Mouse (Mus musculus) adrenal gland, postnatal 10 days (tissue): ENCODE measurements around the gene Glrb. TPM values are rescaled to one million over a fixed set of nuclear protein-coding genes. Genes with fewer than 3 reads are reported as not detected.
A peak's percentile ranks its signal among the peaks of the same experiment; 100 is the strongest.

Experiments used
- DNase-seq: peaks from one replicate; pipeline ENCODE4 v3.0.0; 2021; ENCODE audit warnings: mixed read lengths
- total RNA-seq, 2 experiments: library from RNA; stranded (reverse); gene quantifications; 2 replicates each; pipeline ENCODE4 v1.2.3; 2021

Glrb gene
- total RNA-seq, 2 experiments from 2014 or later: 7.9 to 9.9 TPM

GRCm38 (mm10) chr3:80837583-80837982 is 75.9 kb downstream of the Glrb start:
- DNase-seq: no peak

DNA sequence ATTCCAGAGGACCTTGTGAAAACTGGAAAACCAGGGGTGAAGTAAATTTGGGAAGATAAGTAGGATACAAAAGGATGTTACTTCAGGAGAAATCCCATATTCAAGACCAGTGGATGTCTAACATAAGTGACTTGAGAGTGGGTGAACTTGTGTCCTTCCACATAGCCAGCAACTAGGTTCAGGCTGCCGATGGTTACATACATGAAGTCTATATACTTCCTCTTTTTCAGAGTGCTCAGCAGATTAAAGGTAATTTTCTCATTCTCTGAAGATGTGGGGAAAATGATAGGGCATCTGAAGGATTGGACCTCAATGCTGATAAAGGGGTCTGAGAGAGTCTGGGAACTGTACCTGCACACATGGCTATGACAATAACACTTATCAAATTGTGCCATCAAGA is 89.5 kb downstream of the Glrb start:
- DNase-seq: no peak

- no peak for DNase-seq
Measured at GRCm38 (mm10) chr3:80818619-80819018, 94.8 kb downstream of the Glrb start.

- DNase-seq: no peak
Measured at GRCm38 (mm10) chr3:80813734-80814133, 99.7 kb downstream of the Glrb start.

GRCm38 (mm10) chr3:80812237-80812636 is 101.2 kb downstream of the Glrb start:
- DNase-seq: no peak

DNA sequence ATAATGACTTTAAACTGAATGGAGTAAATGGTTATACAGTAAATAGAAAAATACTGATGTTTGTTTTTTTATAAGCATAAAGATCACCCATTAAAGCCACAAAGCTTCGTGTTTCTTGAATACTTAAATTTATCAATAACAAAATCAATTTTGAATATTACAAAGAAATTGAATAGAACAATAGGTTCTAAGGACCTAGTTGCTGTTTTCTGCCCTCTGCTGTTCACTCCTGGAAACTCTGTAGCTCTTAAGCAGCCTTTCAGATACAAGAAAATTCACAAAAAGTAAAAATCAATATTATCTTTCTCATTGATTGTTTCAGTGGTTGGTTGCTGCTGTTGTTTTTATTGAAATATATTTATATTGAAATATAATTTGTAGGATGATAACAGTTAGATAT is 108.1 kb downstream of the Glrb start:
- peak; percentile 5 for DNase-seq

GRCm38 (mm10) chr3:80803811-80804210 is 109.6 kb downstream of the Glrb start:
- no peak for DNase-seq

DNA sequence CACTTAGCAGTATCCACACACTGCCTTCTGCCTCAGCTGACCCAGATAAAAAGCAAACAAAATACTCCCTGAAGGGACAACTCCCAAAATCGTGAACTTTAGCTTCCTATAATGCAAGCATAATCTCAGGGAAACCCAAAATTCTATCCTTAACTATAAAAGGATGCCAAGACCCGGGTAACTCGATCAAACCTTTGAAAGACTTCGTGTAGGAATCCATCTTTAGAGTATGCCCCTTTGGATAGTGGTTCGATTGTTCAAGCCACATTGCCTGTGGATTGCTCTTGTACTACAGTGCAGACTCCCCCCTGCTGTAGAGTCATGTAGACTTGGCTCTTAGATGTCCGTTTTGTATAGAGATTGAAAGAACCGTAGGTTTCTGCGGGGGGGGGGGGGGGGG is 110.2 kb downstream of the Glrb start:
- no peak for DNase-seq

DNA sequence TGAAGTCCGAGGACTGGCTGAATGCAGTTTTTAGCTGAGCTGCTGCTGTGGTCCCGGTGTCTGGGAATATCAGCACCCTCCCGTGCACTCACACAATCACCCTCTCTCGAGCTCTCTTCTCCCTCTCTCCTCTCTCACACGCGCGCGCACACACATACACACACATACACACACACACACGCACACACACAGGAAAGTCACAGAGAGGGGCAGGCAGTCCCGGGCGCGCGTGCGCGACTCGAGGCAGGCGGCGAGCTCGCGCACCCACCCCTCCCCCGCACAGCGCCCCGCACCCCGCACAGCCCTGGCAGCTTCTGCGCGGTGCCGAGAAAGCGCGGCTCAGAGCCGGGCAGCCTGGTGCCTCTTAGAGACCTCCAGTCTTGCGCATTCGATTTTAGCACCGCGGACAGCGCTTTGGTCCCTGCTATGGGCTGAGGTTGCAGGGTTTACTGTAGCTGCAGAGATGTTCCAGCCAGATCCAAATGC is 110.8 kb downstream of the Glrb start, which contains the start of gene Gria2:
TSS of gene Gria2 (minus strand) at position 240 of the 486 bp plus-strand sequence.
- DNase-seq: peak; percentile 88

DNA sequence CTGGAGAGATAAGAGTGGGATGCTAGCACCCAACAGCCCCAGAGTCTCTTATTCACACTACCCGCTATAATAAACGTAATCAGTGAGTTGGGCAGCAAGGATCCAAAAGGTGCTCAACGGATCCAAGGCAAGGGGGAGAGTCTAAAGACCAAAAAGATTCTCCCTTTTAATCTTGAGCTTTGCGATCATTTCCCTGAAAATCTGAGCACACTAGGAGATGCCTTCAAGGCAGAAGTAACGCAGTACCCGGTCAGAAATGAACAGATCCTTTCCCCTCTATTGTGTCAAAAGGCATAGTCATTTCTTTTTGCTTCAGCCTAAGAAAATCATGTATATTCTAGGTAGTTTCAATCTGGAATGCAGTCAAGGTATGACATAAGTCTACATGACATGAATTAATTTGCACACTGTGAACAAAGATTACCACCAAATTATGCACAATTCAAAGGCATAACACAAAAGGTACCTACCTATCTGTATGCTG is 111.6 kb downstream of the Glrb start:
- DNase-seq: no peak

DNA sequence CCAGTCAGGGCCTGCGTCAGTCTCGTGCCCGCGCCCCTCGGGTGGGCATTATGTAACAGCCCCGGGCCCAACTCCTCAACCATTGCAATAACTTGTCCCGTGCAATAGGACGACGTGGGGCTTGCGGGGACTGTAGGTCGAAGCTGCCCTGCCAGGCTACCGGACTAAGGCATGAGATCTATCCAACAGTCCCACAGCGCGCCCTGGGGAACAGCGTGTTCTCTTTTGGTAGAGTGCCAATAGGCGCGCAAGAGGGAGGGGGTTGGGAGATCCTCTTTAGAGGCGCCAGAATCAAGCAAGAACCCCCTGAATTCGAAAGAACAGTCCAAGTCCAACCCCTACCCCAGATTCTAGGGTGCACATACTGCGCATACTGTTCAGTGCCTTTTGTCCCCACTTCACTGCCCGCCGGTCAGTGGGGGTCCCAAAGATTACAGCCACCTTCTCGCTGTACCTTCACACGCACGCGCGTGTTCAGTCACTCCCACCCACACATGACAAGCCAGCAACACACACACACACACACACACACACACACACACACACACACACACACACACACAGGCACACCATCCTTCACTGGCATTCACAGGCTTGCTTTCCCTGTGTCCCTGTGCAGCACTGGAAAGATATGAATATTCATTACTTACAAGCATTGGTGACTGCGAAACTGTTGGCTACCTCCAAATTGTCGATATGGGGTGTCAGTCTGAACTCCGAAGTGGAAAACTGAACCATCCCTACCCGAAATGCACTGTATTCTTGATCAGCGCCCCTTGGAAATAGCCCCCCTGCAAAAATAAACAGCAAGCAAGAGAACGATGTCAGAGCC is 112.2 kb downstream of the Glrb start:
- peak; percentile 36 for DNase-seq

DNA sequence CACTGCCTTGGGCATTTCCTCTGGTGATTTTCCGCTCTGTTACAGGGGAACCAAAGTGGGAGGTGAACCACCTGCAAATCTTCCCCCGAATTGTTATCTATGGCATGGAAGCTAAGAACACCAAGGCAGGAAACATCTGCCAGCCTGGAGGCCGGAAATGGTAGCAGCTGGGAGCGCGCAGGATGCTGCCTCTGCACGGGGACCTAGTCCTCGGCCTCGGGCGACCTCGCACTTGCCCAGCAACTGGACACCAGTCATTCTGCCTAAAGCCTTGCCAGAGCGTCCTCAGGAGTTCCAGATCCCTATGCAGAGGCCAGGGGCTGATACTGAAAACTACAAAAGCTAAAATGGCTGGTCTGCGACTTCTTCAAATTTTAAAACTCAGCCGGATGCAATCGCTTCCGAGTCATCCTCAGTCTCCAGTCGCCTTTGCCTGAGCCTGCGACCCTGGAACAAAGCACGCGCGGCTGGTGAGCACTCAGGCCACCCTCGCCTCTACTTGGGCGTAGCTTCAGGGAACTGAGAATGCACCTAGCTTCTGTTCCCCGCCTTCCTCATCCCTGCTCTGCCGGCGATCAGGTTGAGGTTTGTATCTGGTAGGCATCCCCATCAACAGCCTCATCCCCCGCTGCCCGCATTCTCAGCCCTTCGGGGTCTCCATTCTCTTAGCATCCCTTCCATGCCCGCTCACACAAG is 113.0 kb downstream of the Glrb start:
- peak; percentile 16 for DNase-seq

DNA sequence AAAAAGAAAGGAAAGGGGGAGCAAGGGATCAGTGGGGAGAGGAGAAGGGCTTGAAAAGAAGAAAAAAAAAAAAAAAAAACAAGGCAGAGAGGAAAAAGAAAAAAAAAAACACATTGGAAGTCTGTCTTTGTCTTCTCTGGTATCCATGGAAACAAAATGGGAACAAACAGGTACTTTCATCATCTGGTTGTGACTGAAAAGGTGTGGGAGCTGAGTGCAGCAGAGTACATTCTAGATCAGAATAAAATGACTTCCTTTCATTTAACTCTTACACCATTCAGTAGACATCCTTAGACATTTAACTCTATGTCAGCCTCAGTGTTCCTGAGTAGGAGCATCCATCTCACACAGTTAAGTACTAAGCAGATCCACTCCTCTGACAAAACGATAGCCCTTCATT is 115.5 kb downstream of the Glrb start:
- DNase-seq: no peak

- no peak for DNase-seq
Measured at GRCm38 (mm10) chr3:80796764-80797163, 116.7 kb downstream of the Glrb start.

GRCm38 (mm10) chr3:80795284-80795683 is 118.2 kb downstream of the Glrb start:
- DNase-seq: no peak

Other genes starting within 250 kb of the Glrb start
- 10 to 100 TPM in 1 of 2 experiments, 1 to 10 TPM in 1; 8.5 to 11.5 TPM for gene Gria2, start 110.8 kb downstream of the Glrb start, total RNA-seq
- 10 to 100 TPM; 10.4 to 11.3 TPM for gene Pdgfc, start 122.8 kb upstream of the Glrb start, total RNA-seq